Mouse (Mus musculus): Measurements from ENCODE around the gene Zfp664. TPM values are rescaled to one million over a fixed set of nuclear protein-coding genes. Genes with fewer than 3 reads are reported as not detected.

Gene Zfp664
- total RNA-seq (2021), result 10 to 100 TPM; 68.4 to 77.1 TPM
- long read RNA-seq, experiment 1, full-length matches to known transcripts, result 21 of 41 reads
- long read RNA-seq, experiment 1, partial matches to known transcripts, result 19 of 41 reads
- long read RNA-seq, experiment 1, other reads (novel, unspliced or antisense), result 1 of 41 reads
- long read RNA-seq, experiment 2, full-length matches to known transcripts, result 14 of 34 reads
- long read RNA-seq, experiment 2, partial matches to known transcripts, result 1 of 34 reads
- long read RNA-seq, experiment 2, other reads (novel, unspliced or antisense), result 19 of 34 reads

GRCm38 (mm10) chr5:124862013-124862866, at the start of gene Zfp664, which contains the start of gene Ccdc92:
Zfp664 (plus strand) TSS chr5:124862691.
Ccdc92 (minus strand) TSS chr5:124862424.
- intact Hi-C loops (cut with DNase I), result loop anchor here (10.0 kb wide), 1 partner anchor 427 kb away; the partner anchor contains the start of gene Kmt5a
- peak within 1 kb of the TSS; percentile 92 for H3K4me3 ChIP-seq
- TF ChIP-seq CTCF (IDR thresholded peaks at IDR 0.05), result no peak
- DNase-seq (ENCODE audit: extremely low spot score in 1 of 2, low spot score in 2 of 2), result peak; percentile 98
- peak within 1 kb of the TSS; percentile 90 for H3K27ac ChIP-seq

GRCm38 (mm10) chr5:124814797-124815196, 47.7 kb upstream of the Zfp664 start:
- intact Hi-C loops (cut with DNase I), result no loop called here
- no peak for TF ChIP-seq CTCF (IDR thresholded peaks at IDR 0.05)
- H3K27ac ChIP-seq, result no peak overlapping the region
- H3K4me3 ChIP-seq, result no peak overlapping the region
- DNase-seq (ENCODE audit: extremely low spot score in 1 of 2, low spot score in 2 of 2), result no peak

- Histone ChIP-seq H3K4me3 (no peak overlapping the region), H3K27ac (no peak overlapping the region)
- intact Hi-C loops (cut with DNase I), result no loop called here
- TF ChIP-seq CTCF (IDR thresholded peaks at IDR 0.05), result no peak
- no peak for DNase-seq (ENCODE audit: extremely low spot score in 1 of 2, low spot score in 2 of 2)
Observed at GRCm38 (mm10) chr5:124817050-124817449, 45.4 kb upstream of the Zfp664 start.

GRCm38 (mm10) chr5:124822128-124822894, 40.2 kb upstream of the Zfp664 start:
- H3K27ac ChIP-seq, result no peak overlapping the region
- TF ChIP-seq CTCF (IDR thresholded peaks at IDR 0.05), result no peak
- intact Hi-C loops (cut with DNase I), result no loop called here
- no peak for DNase-seq (ENCODE audit: extremely low spot score in 1 of 2, low spot score in 2 of 2)
- H3K4me3 ChIP-seq, result no peak overlapping the region

- no peak for TF ChIP-seq CTCF (IDR thresholded peaks at IDR 0.05)
- no peak for DNase-seq (ENCODE audit: extremely low spot score in 1 of 2, low spot score in 2 of 2)
- Histone ChIP-seq H3K4me3 (no peak overlapping the region), H3K27ac (no peak overlapping the region)
- intact Hi-C loops (cut with DNase I), result no loop called here
Observed at GRCm38 (mm10) chr5:124830331-124830730, 32.2 kb upstream of the Zfp664 start.

GRCm38 (mm10) chr5:124835218-124835617, 27.3 kb upstream of the Zfp664 start:
- Histone ChIP-seq H3K27ac (peak overlapping the region; percentile 40), H3K4me3 (no peak overlapping the region)
- no peak for TF ChIP-seq CTCF (IDR thresholded peaks at IDR 0.05)
- no peak for DNase-seq (ENCODE audit: extremely low spot score in 1 of 2, low spot score in 2 of 2)
- intact Hi-C loops (cut with DNase I), result no loop called here

- intact Hi-C loops (cut with DNase I), result no loop called here
- H3K4me3 ChIP-seq, result no peak overlapping the region
- no peak for TF ChIP-seq CTCF (IDR thresholded peaks at IDR 0.05)
- no peak for DNase-seq (ENCODE audit: extremely low spot score in 1 of 2, low spot score in 2 of 2)
- peak overlapping the region; percentile 63; the same call in 1 of the 2 replicates for H3K27ac ChIP-seq
Observed at GRCm38 (mm10) chr5:124836075-124836474, 26.4 kb upstream of the Zfp664 start.

GRCm38 (mm10) chr5:124836621-124837020, 25.9 kb upstream of the Zfp664 start:
- peak in 1 of 2 experiments; percentile 47 for DNase-seq (ENCODE audit: extremely low spot score in 1 of 2, low spot score in 2 of 2)
- Histone ChIP-seq H3K4me3 (no peak overlapping the region), H3K27ac (peak overlapping the region; percentile 63; the same call in 1 of the 2 replicates)
- no peak for TF ChIP-seq CTCF (IDR thresholded peaks at IDR 0.05)
- intact Hi-C loops (cut with DNase I), result no loop called here

- Histone ChIP-seq H3K4me3 (no peak overlapping the region), H3K27ac (no peak overlapping the region)
- intact Hi-C loops (cut with DNase I), result no loop called here
- no peak for DNase-seq (ENCODE audit: extremely low spot score in 1 of 2, low spot score in 2 of 2)
- TF ChIP-seq CTCF (IDR thresholded peaks at IDR 0.05), result no peak
Observed at GRCm38 (mm10) chr5:124840202-124840601, 22.3 kb upstream of the Zfp664 start.

- Histone ChIP-seq H3K4me3 (no peak overlapping the region), H3K27ac (no peak overlapping the region)
- intact Hi-C loops (cut with DNase I), result no loop called here
- DNase-seq (ENCODE audit: extremely low spot score in 1 of 2, low spot score in 2 of 2), result no peak
- no peak for TF ChIP-seq CTCF (IDR thresholded peaks at IDR 0.05)
Observed at GRCm38 (mm10) chr5:124840669-124841068, 21.8 kb upstream of the Zfp664 start.

- H3K4me3 ChIP-seq, result no peak overlapping the region
- TF ChIP-seq CTCF (IDR thresholded peaks at IDR 0.05), result no peak
- intact Hi-C loops (cut with DNase I), result no loop called here
- no peak for DNase-seq (ENCODE audit: extremely low spot score in 1 of 2, low spot score in 2 of 2)
- no peak overlapping the region for H3K27ac ChIP-seq
Observed at GRCm38 (mm10) chr5:124843386-124843785, 19.1 kb upstream of the Zfp664 start.
